Mouse (Mus musculus) heart, adult 2 months (tissue): ENCODE results near the gene Nptx1.

Source experiments
- CTCF ChIP-seq: fragments of 200-600 bp; IDR thresholded peaks from 2 replicates; pipeline ENCODE4 v1.8.1; 2022; ENCODE audit warnings: antibody characterized with exemption, mild to moderate bottlenecking, moderate library complexity
- EP300 ChIP-seq: fragments of 200-500 bp; IDR thresholded peaks from 2 replicates; pipeline ENCODE4 v1.6.1; 2011; ENCODE audit warnings: low read depth, low read length, control low read depth; ENCODE audit not compliant: insufficient read depth
- POLR2A ChIP-seq: fragments of 200-500 bp; IDR thresholded peaks from 2 replicates; pipeline ENCODE4 v1.6.1; 2011; ENCODE audit warnings: mild to moderate bottlenecking, low read depth, low read length, control low read depth; ENCODE audit not compliant: insufficient read depth

DNA sequence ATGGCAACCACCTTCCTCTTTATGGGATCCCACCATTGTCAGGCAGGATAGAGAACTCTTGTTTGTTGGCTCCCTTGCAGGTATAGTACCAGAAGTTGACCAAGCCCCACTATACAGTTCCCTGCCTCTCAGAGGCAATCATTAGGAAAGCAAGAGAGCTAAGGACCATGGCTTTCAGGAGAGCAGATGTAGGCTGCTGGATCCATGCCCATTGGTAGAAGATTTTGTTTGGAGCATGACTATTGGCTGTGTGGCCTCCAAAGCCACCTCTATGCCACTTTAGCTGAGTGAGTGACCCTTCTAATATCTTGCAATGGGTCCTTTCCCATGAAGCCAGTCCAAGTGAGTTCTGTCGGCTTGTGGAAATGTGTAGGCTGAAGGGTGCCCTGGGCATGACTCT lies 28.2 kb downstream of the Nptx1 start:
- TF ChIP-seq CTCF, result no peak
- no peak for TF ChIP-seq EP300
- no peak for TF ChIP-seq POLR2A
